Comparison of ENCODE assay signal across 22 mouse cellular contexts in genomic region chr13:44937681-44938080, GRCm38 (mm10).
DNase-seq lines count a peak whose midpoint lies in the region; ATAC-seq and TF ChIP-seq lines count a peak whose summit lies in the region.
"Had no signal": no experiment of that assay in that cellular context is flagged by ENCODE, and none has a peak within 500 bp of the region (broad histone marks: within the 10 kb centered on the region; RNA-seq: fewer than 3 reads in every experiment).

No protein-coding gene starts in this region.

- 53% methylated on average over 3 of the region's 3 CpGs for WGBS in intestine, postnatal 0 days

- H3K4me1 ChIP-seq in G1E (ENCODE audit: insufficient read depth, low read depth, low read length), result peaks cover 16% of the 10 kb centered on the region
- 0 out of 2 replicates have a peak, but pooled peaks cover 5% of the 10 kb centered on the region for H3K4me1 ChIP-seq in intestine, postnatal 0 days (replicated peaks; ENCODE audit: control insufficient read depth, insufficient read depth, low read length)

- H3K27me3 ChIP-seq in G1E (ENCODE audit: insufficient read depth, low read length), result no peaks in the 10 kb centered on the region
- no peaks in the 10 kb centered on the region for H3K27me3 ChIP-seq in intestine, postnatal 0 days (replicated peaks; ENCODE audit: control insufficient read depth, insufficient read depth, low read length)
- no peaks in the 10 kb centered on the region for H3K27me3 ChIP-seq in splenic B cell, adult 2 months (ENCODE audit: control insufficient read depth, insufficient read depth, low read length, poor library complexity, severe bottlenecking)
- H3K27me3 ChIP-seq: forebrain, embryonic 13.5 days; Patski had no signal

- peak overlapping the region; percentile 28; the same call in 1 of the 2 replicates for H3K4me3 ChIP-seq in G1E (ENCODE audit: low read depth, low read length)
- H3K4me3 ChIP-seq in intestine, postnatal 0 days (ENCODE audit: low read depth, low read length), result no peak overlapping the region
- no peak overlapping the region for H3K4me3 ChIP-seq in layer of hippocampus, adult 2 months
- H3K4me3 ChIP-seq: forebrain, embryonic 13.5 days; heart, embryonic 10.5 days; midbrain, embryonic 10.5 days had no signal

- no peak overlapping the region for H3K9ac ChIP-seq in intestine, postnatal 0 days (ENCODE audit: low read depth, low read length)
- H3K9ac ChIP-seq: forebrain, embryonic 13.5 days had no signal

- TF ChIP-seq CTCF in G1E (IDR thresholded peaks at IDR 0.05; ENCODE audit: low read depth, low read length), result no peak
- no peak for TF ChIP-seq CTCF in intestine, postnatal 0 days (IDR thresholded peaks at IDR 0.05; ENCODE audit: low read depth)
- no peak for TF ChIP-seq CTCF in layer of hippocampus, adult 2 months (conservative IDR thresholded peaks at IDR 0.05)

- peak; percentile 83 for ATAC-seq in G1E (ENCODE audit: extremely low read depth, insufficient number of reproducible peaks, low FRiP score, poor library complexity, severe bottlenecking)
- peak; percentile 59 for ATAC-seq in intestine, postnatal 0 days
- ATAC-seq: activated CD4-positive, CD25-positive, alpha-beta regulatory T cell, adult 4 months; forebrain, embryonic 13.5 days; hindbrain, embryonic 16.5 days; Patski had no signal

- no peaks in the 10 kb centered on the region for H3K9me3 ChIP-seq in G1E (replicated peaks)
- H3K9me3 ChIP-seq in intestine, postnatal 0 days (ENCODE audit: control insufficient read depth), result no peaks in the 10 kb centered on the region
- H3K9me3 ChIP-seq: forebrain, embryonic 13.5 days; heart, embryonic 10.5 days; midbrain, embryonic 10.5 days had no signal

- H3K36me3 ChIP-seq in G1E (replicated peaks), result peaks cover 20% of the 10 kb centered on the region
- peaks cover 4% of the 10 kb centered on the region; the same call in 1 of the 2 replicates for H3K36me3 ChIP-seq in intestine, postnatal 0 days (ENCODE audit: control insufficient read depth, insufficient read depth)
- H3K36me3 ChIP-seq in splenic B cell, adult 2 months (ENCODE audit: control insufficient read depth, insufficient read depth, low read length, poor library complexity, severe bottlenecking), result peaks cover 2% of the 10 kb centered on the region; the same call in 1 of the 2 replicates
- H3K36me3 ChIP-seq: heart, embryonic 10.5 days; midbrain, embryonic 10.5 days had no signal

- no peak overlapping the region for H3K27ac ChIP-seq in intestine, postnatal 0 days (ENCODE audit: low read depth, low read length)
- no peak overlapping the region for H3K27ac ChIP-seq in layer of hippocampus, adult 2 months
- H3K27ac ChIP-seq: forebrain, embryonic 13.5 days; heart, embryonic 10.5 days; midbrain, embryonic 10.5 days had no signal

- intact Hi-C loops in heart, postnatal 10 days (cut with DNase I), result no loop called here

- H3K4me2 ChIP-seq in intestine, postnatal 0 days (replicated peaks; ENCODE audit: low read depth), result no peak overlapping the region
- H3K4me2 ChIP-seq: forebrain, embryonic 13.5 days; liver, embryonic 11.5 days had no signal

- peak; percentile 7 for DNase-seq in A20 (ENCODE audit: low read depth, low spot score)
- no peak for DNase-seq in G1E (ENCODE audit: low spot score)
- DNase-seq in splenic B cell, adult 2 months (ENCODE audit: low read depth, low spot score), result peak; percentile 16
- no peak for DNase-seq in layer of hippocampus, adult 2 months (ENCODE audit: low spot score in 2 of 2)
- DNase-seq in heart, postnatal 10 days, result no peak
- DNase-seq in adrenal gland, postnatal 10 days, result no peak
- DNase-seq: adrenal gland, postnatal 36 days; cerebellum, postnatal 10 days; gastrocnemius, postnatal 25 days; kidney, adult 2 months; kidney, postnatal 36 days; lung, postnatal 10 days; right cerebral cortex, postnatal 25 days; thymus, adult 18-20 months had no signal

Comparison
In these comparisons a context has a peak if more than half of its experiments do, and no peak if none do; other contexts are left out.
1. DNase-seq: peak in A20 (single experiment) and splenic B cell, adult 2 months (single experiment); none in G1E (single experiment), layer of hippocampus, adult 2 months (0 of 2), heart, postnatal 10 days (0 of 2) and adrenal gland, postnatal 10 days (single experiment).